Mouse (Mus musculus): ENCODE measurements around the gene Pdgfra.

- TF ChIP-seq HCFC1 (IDR thresholded peaks at IDR 0.05; ENCODE audit: borderline replicate concordance, insufficient read depth, low read length) (no peak), ZC3H11A (IDR thresholded peaks at IDR 0.05; ENCODE audit: borderline replicate concordance, low read depth, low read length) (no peak), MAFK (IDR thresholded peaks at IDR 0.05; ENCODE audit: insufficient read depth, low read depth, low read length) (no peak)
These were observed 32.0 kb downstream of the Pdgfra start for GRCm38 (mm10) chr5:75184112-75184511.
